Mouse (Mus musculus): ENCODE measurements around the gene Arid1b.

The Arid1b gene

DNA sequence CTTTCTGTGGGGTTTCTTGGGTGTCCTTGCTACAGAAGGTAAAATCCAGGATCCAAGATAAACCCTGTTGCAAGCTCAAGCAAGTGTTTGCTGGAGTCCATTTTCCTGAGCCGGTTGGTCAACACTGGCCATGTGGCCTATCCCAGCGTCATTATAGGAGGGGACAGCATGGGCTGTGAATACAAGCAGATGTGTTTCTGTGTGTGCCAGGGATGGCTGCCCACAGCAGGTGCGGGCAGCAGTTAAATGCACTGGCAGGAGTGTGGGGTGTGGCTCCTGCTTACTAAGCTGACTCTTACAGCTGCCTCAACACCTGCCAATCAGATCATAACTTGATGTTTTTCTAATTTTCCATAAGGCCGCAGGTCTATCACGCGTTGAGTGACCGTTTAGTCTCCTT lies 336.5 kb downstream of the Arid1b start:
- no peak for DNase-seq

DNA sequence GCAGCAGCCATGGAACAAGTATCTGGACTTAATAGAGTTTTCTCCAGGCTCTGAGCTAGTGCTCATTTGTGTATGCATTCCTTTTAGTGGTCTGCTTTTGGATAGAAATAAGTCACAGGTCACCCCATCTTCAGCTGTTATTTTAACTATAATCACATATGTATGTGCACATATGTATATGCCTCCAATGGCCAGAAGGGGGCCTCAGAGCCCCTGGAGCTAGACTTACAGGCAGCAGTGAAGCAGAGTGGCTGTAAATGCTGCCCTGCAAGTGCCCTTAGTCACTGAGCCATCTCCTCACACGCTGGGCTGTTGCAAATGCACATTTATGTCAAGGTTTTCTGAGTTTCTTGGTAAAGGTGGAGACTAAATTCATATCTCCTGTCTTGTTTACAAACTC lies 337.3 kb downstream of the Arid1b start:
- DNase-seq = no peak

DNA sequence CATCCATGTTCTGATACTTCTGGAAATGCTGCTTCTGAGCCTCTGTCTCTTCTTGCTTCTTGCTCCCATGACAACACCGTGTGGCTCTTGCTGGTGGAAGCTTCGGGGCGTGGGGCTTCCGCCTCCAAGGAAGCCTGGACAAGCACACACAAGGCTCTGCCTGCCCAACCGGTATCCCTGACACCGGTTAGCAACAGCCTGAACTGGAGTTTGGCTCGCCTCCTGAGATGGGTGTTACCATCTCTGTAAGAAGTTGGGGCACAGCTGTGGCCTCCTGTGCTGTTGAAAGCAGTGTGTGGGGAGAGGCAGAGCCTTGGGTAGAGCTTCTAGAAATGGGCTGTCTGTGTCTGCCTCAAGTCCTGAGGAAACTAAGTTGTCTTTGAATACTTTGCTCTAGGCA lies 340.4 kb downstream of the Arid1b start:
- DNase-seq = no peak

GRCm38 (mm10) chr17:5344426-5344825 lies 350.3 kb downstream of the Arid1b start:
- no peak for DNase-seq

- no peak for DNase-seq
These were observed 351.7 kb downstream of the Arid1b start for GRCm38 (mm10) chr17:5345810-5346209.

GRCm38 (mm10) chr17:5352901-5353300 lies 358.8 kb downstream of the Arid1b start:
- DNase-seq = no peak

- DNase-seq = no peak
These were observed 366.6 kb downstream of the Arid1b start for GRCm38 (mm10) chr17:5360759-5361158.

- DNase-seq = no peak
These were observed 371.9 kb downstream of the Arid1b start for GRCm38 (mm10) chr17:5365992-5366398.

- no peak for DNase-seq
These were observed 376.9 kb downstream of the Arid1b start for GRCm38 (mm10) chr17:5371032-5371431.

DNA sequence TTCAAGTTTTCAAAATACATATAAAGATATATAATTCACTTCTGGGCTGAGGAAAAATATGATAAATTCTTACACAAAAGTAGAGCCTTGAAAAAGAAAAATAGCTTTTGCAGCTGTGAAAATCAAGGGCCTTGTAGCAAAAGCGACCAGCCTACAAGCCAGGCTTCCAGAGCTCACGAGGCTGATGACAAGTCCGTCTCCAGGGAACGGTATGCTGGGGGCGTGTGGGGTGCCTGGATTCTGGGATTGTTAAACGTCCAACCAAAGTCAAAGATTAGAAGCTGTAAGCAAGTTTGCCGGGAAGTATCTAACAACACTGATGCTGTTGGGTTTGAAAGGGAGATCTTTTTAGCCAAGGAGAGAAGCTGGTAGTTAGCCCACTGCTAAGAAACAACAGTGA lies 377.4 kb downstream of the Arid1b start:
- DNase-seq = no peak

GRCm38 (mm10) chr17:5372951-5373350 lies 378.8 kb downstream of the Arid1b start:
- DNase-seq = no peak

DNA sequence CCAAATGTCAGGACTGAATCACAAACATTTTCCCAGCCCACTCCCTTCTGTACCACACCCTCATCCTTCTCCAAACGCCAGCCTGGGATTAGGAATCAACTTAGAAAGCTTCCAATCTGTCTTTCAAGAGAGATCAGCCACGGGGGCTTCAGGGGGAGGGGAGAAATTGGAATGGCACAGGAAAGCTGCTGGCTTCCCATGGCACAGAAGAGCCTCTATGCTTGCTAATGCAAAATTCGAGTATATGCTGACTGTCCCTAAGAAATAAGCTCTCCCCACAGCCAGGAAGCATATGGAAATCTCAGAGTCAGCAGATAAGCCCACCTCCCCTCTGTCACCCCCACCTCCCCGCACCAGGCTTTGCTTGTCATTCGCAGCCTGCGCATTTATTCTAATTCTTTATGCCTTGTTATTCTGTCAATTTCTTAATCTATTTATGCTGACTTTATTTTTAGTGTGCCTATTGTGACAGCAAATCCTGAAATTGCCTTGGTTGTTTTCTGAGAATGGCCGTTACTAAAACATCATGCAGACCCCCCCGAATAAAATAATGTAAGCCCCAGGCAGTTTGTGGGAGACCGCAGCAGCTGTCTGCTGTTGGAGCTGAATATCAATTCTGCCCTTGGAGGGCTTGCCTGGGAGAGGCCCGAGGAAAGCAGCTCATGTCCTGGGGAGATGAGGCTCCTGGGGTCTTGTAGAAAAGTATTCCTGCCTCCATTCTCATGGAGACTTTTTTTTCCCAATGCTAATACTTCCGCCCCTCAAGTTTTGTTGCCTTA lies 383.2 kb downstream of the Arid1b start:
- no peak for DNase-seq

DNA sequence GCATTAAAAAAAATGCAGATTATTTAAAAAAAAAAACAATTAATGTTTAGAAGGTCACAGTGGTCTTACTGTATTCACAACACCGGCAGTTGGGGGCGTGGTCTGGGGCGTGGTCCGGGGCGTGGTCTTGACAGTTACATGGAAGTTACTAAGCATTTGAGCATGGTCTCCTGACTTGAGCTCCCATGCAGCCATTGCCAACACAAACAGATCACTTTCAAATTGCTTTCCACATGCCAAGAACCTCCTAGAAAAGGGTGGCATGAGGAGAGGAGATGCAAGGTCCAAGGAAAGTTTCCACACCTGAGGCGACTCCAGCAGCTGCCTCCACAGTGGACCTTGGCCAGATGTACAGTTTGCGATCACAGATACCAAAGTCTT lies 383.8 kb downstream of the Arid1b start:
- DNase-seq = peak in 1 of 2 experiments; percentile 24

DNA sequence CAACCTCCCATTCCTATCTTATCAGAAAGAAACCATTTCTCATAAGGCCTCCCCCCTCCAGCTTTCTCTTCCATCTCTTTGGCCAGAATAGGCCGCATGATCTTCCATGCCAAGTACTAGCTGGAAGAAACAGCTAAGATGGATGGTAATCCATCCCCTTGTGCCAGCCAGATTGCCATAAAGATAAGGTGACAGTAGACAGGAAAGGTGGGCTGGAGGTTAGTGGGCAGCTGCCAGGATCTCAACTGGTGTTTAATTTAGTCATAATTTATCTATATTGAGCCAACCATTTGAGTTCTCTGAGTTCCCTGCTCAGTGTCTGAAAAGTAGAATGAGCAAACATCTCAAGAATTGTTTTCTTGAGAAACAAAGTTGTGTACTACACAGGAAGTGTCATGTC lies 391.6 kb downstream of the Arid1b start:
- no peak for DNase-seq

- no peak for DNase-seq
These were observed 392.9 kb downstream of the Arid1b start for GRCm38 (mm10) chr17:5386885-5387545.

GRCm38 (mm10) chr17:5388351-5388750 lies 394.2 kb downstream of the Arid1b start:
- no peak for DNase-seq

DNA sequence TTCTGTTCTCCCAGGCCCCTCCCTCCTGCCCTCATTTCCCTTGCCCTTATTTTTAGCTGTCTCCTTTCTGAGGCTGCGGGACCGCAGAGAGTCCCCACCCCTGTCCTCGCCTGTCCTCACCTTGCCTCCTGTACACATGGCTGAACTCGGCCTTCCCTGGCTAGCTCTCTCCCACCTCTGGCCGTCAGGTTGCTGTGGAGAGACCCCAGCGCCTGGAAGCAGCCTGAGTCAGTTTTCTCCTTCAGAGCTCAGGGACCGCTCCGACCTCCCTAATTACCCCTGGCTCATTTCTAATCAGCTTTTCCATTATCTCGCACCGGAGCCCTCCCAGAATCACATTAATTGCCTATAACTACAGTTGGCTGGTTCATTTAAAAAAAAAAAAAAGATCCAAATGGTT lies 396.6 kb downstream of the Arid1b start:
- DNase-seq = no peak

GRCm38 (mm10) chr17:5395454-5396205 lies 401.5 kb downstream of the Arid1b start:
- no peak for DNase-seq

GRCm38 (mm10) chr17:5396213-5396612 lies 402.1 kb downstream of the Arid1b start:
- DNase-seq = no peak

Data from spleen, adult 18-20 months (tissue).